Mouse (Mus musculus) MEL (cell line): Measurements from ENCODE around the gene Tulp1.

ENCODE experiments used
- CTCF ChIP-seq, 3 experiments: IDR thresholded peaks in 2 of 3; conservative IDR thresholded peaks in 1 of 3; 2 replicates each; pipeline ENCODE4 v1.5.1; 2011 to 2012; ENCODE audit warnings: low read length in 3 of 3, low read depth in 2 of 3, mild to moderate bottlenecking in 2 of 3, improper control_type of control experiment in 1 of 3, inconsistent platforms in 1 of 3, mixed read lengths in 1 of 3, moderate library complexity in 1 of 3; ENCODE audit not compliant: control insufficient read depth in 1 of 3, insufficient read depth in 1 of 3, poor library complexity in 1 of 3, severe bottlenecking in 1 of 3
- ELF1 ChIP-seq: IDR thresholded peaks from 2 replicates; pipeline ENCODE4 v1.6.1; 2014; ENCODE audit warnings: low read depth, mild to moderate bottlenecking, inconsistent platforms, low read length, improper control_type of control experiment, moderate library complexity
- EP300 ChIP-seq, 2 experiments: IDR thresholded peaks; 2 replicates each; pipeline ENCODE4 v1.6.1; 2011; ENCODE audit warnings: improper control_type of control experiment in 2 of 2, low read length in 2 of 2, low read depth in 1 of 2, mild to moderate bottlenecking in 1 of 2
- KAT2A ChIP-seq: conservative IDR thresholded peaks from 2 replicates; pipeline ENCODE4 v1.6.1; 2012; ENCODE audit warnings: low read depth, low read length, improper control_type of control experiment, inconsistent platforms

GRCm38 (mm10) chr17:28337547-28337946 is 27.5 kb downstream of the Tulp1 start:
- no peak for TF ChIP-seq ELF1
- TF ChIP-seq CTCF (IDR thresholded peaks at IDR 0.05 in 2 of 3, conservative IDR thresholded peaks at IDR 0.05 in 1 of 3; ENCODE audit: control insufficient read depth in 1 of 3, insufficient read depth in 1 of 3, low read depth in 2 of 3, low read length in 3 of 3, poor library complexity in 1 of 3, severe bottlenecking in 1 of 3) = no peak
- no peak for TF ChIP-seq KAT2A
- no peak for TF ChIP-seq EP300 (IDR thresholded peaks at IDR 0.05; ENCODE audit: low read depth in 1 of 2, low read length in 2 of 2)
